Mouse (Mus musculus): ENCODE results near the gene Papola. TPM values are rescaled to one million over a fixed set of nuclear protein-coding genes. Genes with fewer than 3 reads are reported as not detected.

Papola gene
- polyA plus RNA-seq, 1 experiment from 2014 or later = 104 TPM

- no peak for ATAC-seq (ENCODE audit: low FRiP score, low TSS enrichment)
- WGBS = 18% methylated on average over 6 of the region's 6 CpGs
- H3K9me3 ChIP-seq (ENCODE audit: control insufficient read depth, low read length) = no peaks in the 10 kb centered on the region
- H3K4me1 ChIP-seq (replicated peaks; ENCODE audit: control insufficient read depth, insufficient read depth) = no peaks in the 10 kb centered on the region
- no peak overlapping the region for H3K9ac ChIP-seq (ENCODE audit: low read length)
- H3K27ac ChIP-seq (replicated peaks) = no peak overlapping the region
- H3K27me3 ChIP-seq (ENCODE audit: control insufficient read depth, insufficient read depth, low read length) = no peaks in the 10 kb centered on the region
- no peaks in the 10 kb centered on the region for H3K36me3 ChIP-seq (ENCODE audit: control insufficient read depth, insufficient read depth, low read length)
- no peak for DNase-seq (ENCODE audit: low spot score)
- no peak overlapping the region for H3K4me2 ChIP-seq (replicated peaks; ENCODE audit: low read depth)
- no peak for TF ChIP-seq EP300 (optimal IDR thresholded peaks at IDR 0.05)
- H3K4me3 ChIP-seq (ENCODE audit: low read depth, low read length) = no peak overlapping the region
These were observed 84.7 kb downstream of the Papola start for GRCm38 (mm10) chr12:105869242-105869641.

DNA sequence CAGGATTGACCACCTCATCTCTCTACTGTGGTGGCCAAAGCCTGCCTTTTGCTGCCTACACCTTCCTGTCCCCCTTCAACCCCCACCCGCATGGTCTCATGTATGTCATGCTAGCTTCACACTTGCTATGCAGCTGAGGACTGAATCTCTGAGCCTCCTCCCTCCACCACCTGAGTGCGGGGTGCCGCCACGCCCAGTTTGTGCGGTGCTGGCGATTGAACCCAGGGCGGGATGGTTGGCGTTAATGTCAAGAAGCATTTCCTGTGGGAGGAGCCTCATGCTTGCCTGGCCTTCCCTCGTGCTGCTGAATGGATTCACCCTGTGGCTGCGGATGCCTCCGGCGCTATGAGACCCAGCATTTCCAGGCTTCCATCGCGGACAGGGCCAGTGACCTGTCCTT, 85.2 kb downstream of the Papola start:
- TF ChIP-seq CTCF (IDR thresholded peaks at IDR 0.05; ENCODE audit: low read depth) = no peak
- no peak for TF ChIP-seq EP300 (optimal IDR thresholded peaks at IDR 0.05)
- Histone ChIP-seq H3K4me3 (ENCODE audit: low read depth, low read length) (no peak overlapping the region), H3K36me3 (ENCODE audit: control insufficient read depth, insufficient read depth, low read length) (no peaks in the 10 kb centered on the region), H3K27me3 (ENCODE audit: control insufficient read depth, insufficient read depth, low read length) (no peaks in the 10 kb centered on the region), H3K9ac (ENCODE audit: low read length) (no peak overlapping the region), H3K4me1 (replicated peaks; ENCODE audit: control insufficient read depth, insufficient read depth) (no peaks in the 10 kb centered on the region), H3K27ac (replicated peaks) (no peak overlapping the region), H3K4me2 (replicated peaks; ENCODE audit: low read depth) (no peak overlapping the region), H3K9me3 (ENCODE audit: control insufficient read depth, low read length) (no peaks in the 10 kb centered on the region)
- 28% methylated on average over 14 of the region's 14 CpGs for WGBS
- ATAC-seq (ENCODE audit: low FRiP score, low TSS enrichment) (no peak), DNase-seq (ENCODE audit: low spot score) (no peak)

DNA sequence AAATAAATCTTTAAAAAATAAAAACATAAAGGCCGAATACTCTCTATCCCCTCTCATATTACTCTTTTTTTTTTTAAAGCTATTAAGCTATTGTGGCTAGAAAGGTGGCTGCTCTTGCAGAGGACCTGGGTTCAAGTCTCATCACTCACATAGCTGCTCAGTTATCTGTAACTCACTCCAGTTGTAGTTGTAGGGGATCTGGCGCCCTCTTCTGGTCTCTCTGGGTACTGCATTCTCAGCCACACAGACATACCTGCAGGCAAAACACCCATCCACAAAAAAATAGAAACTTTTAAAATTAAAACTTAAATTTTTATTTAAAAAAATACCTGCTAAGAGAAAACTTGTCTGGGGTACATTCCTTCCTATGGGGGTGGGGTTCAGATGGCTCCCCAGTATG, 88.8 kb downstream of the Papola start:
- no peak overlapping the region for H3K9ac ChIP-seq (ENCODE audit: low read length)
- H3K4me1 ChIP-seq (replicated peaks; ENCODE audit: control insufficient read depth, insufficient read depth) = no peaks in the 10 kb centered on the region
- H3K27me3 ChIP-seq (ENCODE audit: control insufficient read depth, insufficient read depth, low read length) = no peaks in the 10 kb centered on the region
- WGBS = 56% methylated on average over 2 of the region's 2 CpGs
- DNase-seq (ENCODE audit: low spot score) (no peak), ATAC-seq (ENCODE audit: low FRiP score, low TSS enrichment) (no peak)
- no peak overlapping the region for H3K4me2 ChIP-seq (replicated peaks; ENCODE audit: low read depth)
- H3K27ac ChIP-seq (replicated peaks) = no peak overlapping the region
- H3K9me3 ChIP-seq (ENCODE audit: control insufficient read depth, low read length) = no peaks in the 10 kb centered on the region
- H3K4me3 ChIP-seq (ENCODE audit: low read depth, low read length) = no peak overlapping the region
- TF ChIP-seq CTCF (IDR thresholded peaks at IDR 0.05; ENCODE audit: low read depth) (peak; percentile 51), EP300 (optimal IDR thresholded peaks at IDR 0.05) (no peak)
- no peaks in the 10 kb centered on the region for H3K36me3 ChIP-seq (ENCODE audit: control insufficient read depth, insufficient read depth, low read length)

DNA sequence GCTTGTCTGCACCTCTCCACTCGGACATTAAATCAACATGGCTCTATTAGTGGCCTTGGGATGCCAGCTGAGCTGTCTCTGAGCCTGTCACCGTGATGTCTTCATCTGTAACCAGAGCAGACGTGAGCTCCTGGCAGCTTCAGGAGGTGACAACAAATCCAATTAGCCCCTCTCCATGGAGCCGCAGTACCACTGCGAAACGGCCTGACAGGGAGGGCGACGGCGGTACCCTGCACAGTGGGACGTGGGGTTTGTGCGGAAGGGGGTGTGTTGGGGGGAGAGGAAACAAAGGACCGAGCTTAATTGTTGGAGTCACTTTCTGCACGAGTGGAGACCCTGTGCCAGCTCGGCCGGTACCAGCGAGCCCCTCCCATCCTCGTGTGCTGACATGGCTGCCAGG, 90.6 kb downstream of the Papola start:
- TF ChIP-seq EP300 (optimal IDR thresholded peaks at IDR 0.05) (no peak), CTCF (IDR thresholded peaks at IDR 0.05; ENCODE audit: low read depth) (no peak)
- Histone ChIP-seq H3K9me3 (ENCODE audit: control insufficient read depth, low read length) (no peaks in the 10 kb centered on the region), H3K36me3 (ENCODE audit: control insufficient read depth, insufficient read depth, low read length) (no peaks in the 10 kb centered on the region), H3K27me3 (ENCODE audit: control insufficient read depth, insufficient read depth, low read length) (no peaks in the 10 kb centered on the region), H3K27ac (replicated peaks) (no peak overlapping the region), H3K9ac (ENCODE audit: low read length) (no peak overlapping the region), H3K4me3 (ENCODE audit: low read depth, low read length) (no peak overlapping the region), H3K4me1 (replicated peaks; ENCODE audit: control insufficient read depth, insufficient read depth) (no peaks in the 10 kb centered on the region), H3K4me2 (replicated peaks; ENCODE audit: low read depth) (no peak overlapping the region)
- DNase-seq (ENCODE audit: low spot score) (no peak), ATAC-seq (ENCODE audit: low FRiP score, low TSS enrichment) (no peak)
- WGBS = 15% methylated on average over 17 of the region's 17 CpGs

GRCm38 (mm10) chr12:105876521-105876920, 92.0 kb downstream of the Papola start:
- no peak for ATAC-seq (ENCODE audit: low FRiP score, low TSS enrichment)
- H3K4me2 ChIP-seq (replicated peaks; ENCODE audit: low read depth) = no peak overlapping the region
- no peak overlapping the region for H3K27ac ChIP-seq (replicated peaks)
- no peak overlapping the region for H3K4me3 ChIP-seq (ENCODE audit: low read depth, low read length)
- TF ChIP-seq CTCF (IDR thresholded peaks at IDR 0.05; ENCODE audit: low read depth) (no peak), EP300 (optimal IDR thresholded peaks at IDR 0.05) (no peak)
- H3K9ac ChIP-seq (ENCODE audit: low read length) = no peak overlapping the region
- no peaks in the 10 kb centered on the region for H3K27me3 ChIP-seq (ENCODE audit: control insufficient read depth, insufficient read depth, low read length)
- H3K4me1 ChIP-seq (replicated peaks; ENCODE audit: control insufficient read depth, insufficient read depth) = no peaks in the 10 kb centered on the region
- no peak for DNase-seq (ENCODE audit: low spot score)
- H3K9me3 ChIP-seq (ENCODE audit: control insufficient read depth, low read length) = no peaks in the 10 kb centered on the region
- H3K36me3 ChIP-seq (ENCODE audit: control insufficient read depth, insufficient read depth, low read length) = no peaks in the 10 kb centered on the region
- WGBS = 53% methylated on average over 11 of the region's 11 CpGs

GRCm38 (mm10) chr12:105876931-105877330, 92.4 kb downstream of the Papola start:
- no peak overlapping the region for H3K4me3 ChIP-seq (ENCODE audit: low read depth, low read length)
- no peaks in the 10 kb centered on the region for H3K9me3 ChIP-seq (ENCODE audit: control insufficient read depth, low read length)
- DNase-seq (ENCODE audit: low spot score) = no peak
- no peak overlapping the region for H3K4me2 ChIP-seq (replicated peaks; ENCODE audit: low read depth)
- H3K27ac ChIP-seq (replicated peaks) = no peak overlapping the region
- H3K4me1 ChIP-seq (replicated peaks; ENCODE audit: control insufficient read depth, insufficient read depth) = no peaks in the 10 kb centered on the region
- H3K36me3 ChIP-seq (ENCODE audit: control insufficient read depth, insufficient read depth, low read length) = no peaks in the 10 kb centered on the region
- H3K9ac ChIP-seq (ENCODE audit: low read length) = no peak overlapping the region
- ATAC-seq (ENCODE audit: low FRiP score, low TSS enrichment) = no peak
- TF ChIP-seq CTCF (IDR thresholded peaks at IDR 0.05; ENCODE audit: low read depth) (no peak), EP300 (optimal IDR thresholded peaks at IDR 0.05) (no peak)
- H3K27me3 ChIP-seq (ENCODE audit: control insufficient read depth, insufficient read depth, low read length) = no peaks in the 10 kb centered on the region
- WGBS = 79% methylated on average over 13 of the region's 13 CpGs
